Mouse (Mus musculus) heart, adult 8-10 months (tissue): Measurements from ENCODE around the gene Osbpl9. TPM values are rescaled to one million over a fixed set of nuclear protein-coding genes. Genes with fewer than 3 reads are reported as not detected.

Source experiments
- DNase-seq: peaks from one replicate; pipeline ENCODE4 v3.0.0; 2022; ENCODE audit warnings: low spot score
- total RNA-seq, 4 experiments: library from RNA; stranded (reverse); gene quantifications; 2 replicates each; pipeline ENCODE4 v1.2.4; 2022

Osbpl9 gene
- total RNA-seq, 4 experiments from 2014 or later = 85.9 to 105 (median 95.9) TPM

- DNase-seq = no peak
These were observed 5.5 kb upstream of the Osbpl9 start for GRCm38 (mm10) chr4:109207524-109207923.

- DNase-seq = no peak
These were observed 2.3 kb upstream of the Osbpl9 start for GRCm38 (mm10) chr4:109204416-109204815.

DNA sequence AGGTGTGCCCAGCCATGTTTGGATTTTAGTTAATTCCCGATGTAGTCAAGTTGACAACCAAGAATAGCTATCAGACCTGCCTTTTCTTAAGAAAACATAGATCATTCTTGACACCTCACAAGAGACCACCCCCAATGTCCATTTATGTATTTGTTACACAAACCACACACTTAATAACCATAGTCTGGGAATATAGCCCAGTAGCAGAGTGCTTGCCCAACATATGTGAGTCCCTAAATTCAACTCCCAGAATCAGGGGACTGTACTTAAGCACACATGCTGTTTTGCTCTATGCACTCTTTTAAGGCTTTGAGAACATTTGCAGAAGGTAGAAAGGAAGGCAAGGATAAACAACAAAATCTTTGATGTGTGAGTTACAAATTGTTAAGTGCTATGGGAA lies 1.9 kb upstream of the Osbpl9 start:
- DNase-seq = no peak

GRCm38 (mm10) chr4:109199069-109199468 lies 3.0 kb downstream of the Osbpl9 start:
- no peak for DNase-seq

- no peak for DNase-seq
These were observed 6.0 kb downstream of the Osbpl9 start for GRCm38 (mm10) chr4:109195900-109196629.

- DNase-seq = no peak
These were observed 8.2 kb downstream of the Osbpl9 start for GRCm38 (mm10) chr4:109193886-109194285.

DNA sequence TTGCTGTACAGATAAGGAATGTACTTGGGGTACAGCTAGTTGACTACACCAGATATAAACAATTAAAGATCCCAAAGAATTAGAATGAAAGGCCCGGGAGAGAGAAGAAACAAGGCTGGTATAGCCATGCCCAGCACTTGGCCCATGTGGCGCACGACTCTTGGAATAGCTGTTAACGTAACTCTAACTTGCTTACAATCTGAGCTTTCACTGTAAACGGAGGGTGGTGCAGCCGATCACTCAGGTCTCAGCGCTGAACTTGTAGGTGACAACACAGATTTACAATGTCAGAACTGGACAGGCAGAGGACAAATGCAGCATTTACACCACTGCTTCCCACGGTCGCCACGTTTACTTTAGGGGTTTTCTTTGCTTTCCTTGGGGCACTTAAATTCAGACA lies 10.5 kb downstream of the Osbpl9 start:
- no peak for DNase-seq

- DNase-seq = no peak
These were observed 16.3 kb downstream of the Osbpl9 start for GRCm38 (mm10) chr4:109185616-109186405.

DNA sequence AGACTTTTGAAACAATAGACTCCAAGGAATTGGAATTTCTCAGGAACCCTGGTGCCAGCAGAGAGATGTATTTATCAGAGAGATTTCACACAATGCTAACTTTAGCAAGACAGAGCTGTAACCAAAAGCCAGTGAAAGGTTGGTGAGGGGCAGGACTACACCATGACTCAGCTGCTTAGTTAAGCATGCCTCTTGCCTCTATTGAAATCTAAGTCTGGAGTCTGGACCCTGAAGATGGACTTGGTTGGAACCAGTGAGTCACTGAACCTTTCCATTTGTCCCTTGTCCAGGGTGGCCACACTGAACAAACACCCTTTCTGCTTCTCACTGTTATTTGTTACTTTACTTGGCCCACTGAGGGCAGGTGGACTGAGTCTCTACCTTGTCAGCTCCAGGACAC lies 26.4 kb downstream of the Osbpl9 start:
- no peak for DNase-seq

GRCm38 (mm10) chr4:109173775-109174440 lies 28.2 kb downstream of the Osbpl9 start:
- peak; percentile 47 for DNase-seq

- no peak for DNase-seq
These were observed 28.7 kb downstream of the Osbpl9 start for GRCm38 (mm10) chr4:109173369-109173768.

DNA sequence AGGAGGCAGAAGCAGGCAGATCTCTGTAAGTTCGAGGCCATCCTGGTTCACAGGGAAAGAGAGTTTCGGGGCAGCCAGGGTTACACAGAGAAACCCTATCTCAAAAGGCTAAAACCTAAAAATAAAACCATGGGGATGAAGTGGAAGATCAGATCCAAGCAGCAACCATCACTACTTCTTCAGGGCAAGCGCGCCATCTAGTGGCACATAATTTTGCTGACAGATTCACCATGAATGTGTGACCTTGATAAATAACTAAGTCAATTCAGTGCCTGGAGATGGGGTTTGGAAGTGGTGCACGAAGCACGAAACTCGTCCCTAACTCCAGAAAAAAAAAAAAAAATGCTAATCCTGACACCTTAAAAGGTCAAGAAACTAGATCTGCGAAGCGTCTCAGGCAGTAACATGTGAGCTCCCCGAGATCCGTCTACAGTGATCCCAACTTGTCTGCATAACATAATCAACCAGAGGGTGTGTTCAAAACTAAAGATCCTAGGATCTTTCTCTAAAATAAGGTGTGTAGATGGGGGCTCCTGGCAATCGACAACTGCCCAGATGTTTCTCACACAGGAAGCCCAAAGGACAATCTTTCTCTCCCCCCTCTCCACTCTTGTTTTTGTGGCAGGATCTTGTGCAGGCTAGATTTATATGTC lies 36.4 kb downstream of the Osbpl9 start:
- peak; percentile 90 for DNase-seq

DNA sequence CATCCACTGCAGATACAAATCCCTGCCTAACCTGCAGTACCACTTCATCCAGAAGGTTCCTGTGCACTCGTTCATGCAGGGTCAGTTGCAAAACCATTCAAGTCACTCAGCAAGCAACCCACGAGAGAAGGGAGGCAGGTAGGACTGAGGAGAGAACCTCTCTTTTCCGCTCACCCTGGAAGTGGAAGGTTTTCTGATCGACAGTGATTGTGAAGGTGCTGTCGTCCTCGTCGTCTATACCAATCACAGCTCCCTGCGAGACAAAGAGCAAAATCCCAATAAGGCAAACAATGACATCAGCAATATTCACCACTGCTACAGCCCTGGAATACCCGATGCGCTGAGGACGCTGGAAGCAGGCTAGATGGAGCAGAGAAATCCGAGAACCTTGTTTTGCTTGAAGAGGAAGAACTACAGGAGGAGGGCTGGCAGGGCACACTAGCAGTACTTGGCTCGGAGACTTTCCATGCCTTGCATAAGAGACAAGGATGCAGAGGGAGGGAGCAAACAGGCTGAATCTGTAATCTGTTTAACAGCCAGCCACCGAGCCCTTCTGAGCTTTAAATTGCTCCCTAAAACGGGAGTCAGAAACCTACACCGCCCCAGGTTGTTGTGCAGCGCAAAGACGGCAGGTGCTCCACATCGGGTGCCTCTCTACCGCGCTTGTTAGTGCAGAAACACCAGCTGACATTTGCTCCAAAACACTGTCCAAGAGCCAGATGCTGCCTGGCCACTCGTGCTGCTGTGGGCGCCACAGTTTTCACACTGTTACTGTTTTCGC lies 45.4 kb downstream of the Osbpl9 start:
- no peak for DNase-seq

- no peak for DNase-seq
These were observed 46.0 kb downstream of the Osbpl9 start for GRCm38 (mm10) chr4:109156073-109156472.

GRCm38 (mm10) chr4:109150214-109150613 lies 51.9 kb downstream of the Osbpl9 start:
- no peak for DNase-seq

- no peak for DNase-seq
These were observed 52.7 kb downstream of the Osbpl9 start for GRCm38 (mm10) chr4:109149411-109149810.

GRCm38 (mm10) chr4:109147278-109148038 lies 54.6 kb downstream of the Osbpl9 start:
- DNase-seq = peak; percentile 72

- DNase-seq = no peak
These were observed 59.0 kb downstream of the Osbpl9 start for GRCm38 (mm10) chr4:109143091-109143490.

DNA sequence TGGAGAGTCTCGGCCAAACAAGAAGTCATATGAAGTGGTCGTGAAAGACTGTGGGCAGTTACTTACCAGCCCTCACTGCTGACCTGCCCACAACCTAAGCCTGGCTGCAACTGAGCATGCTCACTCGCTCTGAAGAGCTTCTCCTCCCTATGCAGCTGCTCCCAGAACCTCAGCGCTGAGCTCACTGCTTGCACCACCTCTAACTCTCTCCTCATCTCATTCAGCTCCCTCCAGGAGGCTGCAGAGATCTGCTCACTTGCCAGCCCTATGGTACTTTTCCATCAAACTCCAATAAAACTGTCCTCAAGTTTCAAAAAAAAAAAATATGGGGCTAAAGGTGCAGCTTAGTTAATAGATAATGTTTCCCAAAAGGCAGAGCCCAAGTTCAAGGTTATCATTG lies 63.5 kb downstream of the Osbpl9 start:
- DNase-seq = no peak

- DNase-seq = no peak
These were observed 65.5 kb downstream of the Osbpl9 start for GRCm38 (mm10) chr4:109136475-109137125.
